Mouse (Mus musculus) midbrain, embryonic 13.5 days (tissue): Measurements from ENCODE around the gene Rnaseh2a. TPM values are rescaled to one million over a fixed set of nuclear protein-coding genes. Genes with fewer than 3 reads are reported as not detected.

Source experiments
- ATAC-seq: fragments of 200-750 bp; cut with Nextera tagmentation; 2 replicates; pipeline ENCODE4 v1.8.0; 2017; ENCODE audit warnings: mild to moderate bottlenecking, moderate TSS enrichment, moderate library complexity
- H3K27ac ChIP-seq: fragments of 300-500 bp; sonication (generic); 2 replicates; pipeline ENCODE4 v1.5.1; 2015; ENCODE audit warnings: inconsistent platforms, mild to moderate bottlenecking, moderate library complexity
- H3K27me3 ChIP-seq: fragments of 300-500 bp; sonication (generic); 2 replicates; pipeline ENCODE4 v1.6.1; 2015; ENCODE audit warnings: mild to moderate bottlenecking, inconsistent platforms
- H3K36me3 ChIP-seq: fragments of 300-500 bp; sonication (generic); 2 replicates; pipeline ENCODE4 v1.6.1; 2015; ENCODE audit warnings: mild to moderate bottlenecking, inconsistent platforms
- H3K4me1 ChIP-seq: fragments of 300-500 bp; sonication (generic); replicated peaks from 2 replicates; pipeline ENCODE4 v1.6.1; 2015; ENCODE audit warnings: inconsistent platforms
- H3K4me2 ChIP-seq: fragments of 300-500 bp; sonication (generic); replicated peaks from 2 replicates; pipeline ENCODE4 v1.6.1; 2015; ENCODE audit warnings: moderate library complexity, mild to moderate bottlenecking, inconsistent platforms
- H3K4me3 ChIP-seq: fragments of 300-500 bp; sonication (generic); replicated peaks from 2 replicates; pipeline ENCODE4 v1.5.1; 2015; ENCODE audit warnings: mild to moderate bottlenecking, inconsistent platforms
- H3K9ac ChIP-seq: fragments of 300-500 bp; sonication (generic); replicated peaks from 2 replicates; pipeline ENCODE4 v1.6.1; 2015; ENCODE audit warnings: mild to moderate bottlenecking, inconsistent platforms
- H3K9me3 ChIP-seq: fragments of 300-500 bp; sonication (generic); 2 replicates; pipeline ENCODE4 v1.6.1; 2016; ENCODE audit warnings: mild to moderate bottlenecking, inconsistent platforms
- WGBS: fragments of 180-500 bp; shearing (Covaris S2); methylation state at CpG from one replicate; pipeline ENCODE4 v1.1.7; 2015; 5-methylcytosine and 5-hydroxymethylcytosine counted together
- polyA plus RNA-seq: library from polyadenylated mRNA; unstranded; fragments of >200 nt; fragmentation: Nextera tagmentation; extraction: Ambion mirVana; gene quantifications from 2 replicates; pipeline ENCODE4 v1.2.1, GENCODE M21; 2015

The Rnaseh2a gene
- polyA plus RNA-seq, 1 experiment from 2014 or later = 66.5 TPM

- peaks cover 21% of the 10 kb centered on the region for H3K36me3 ChIP-seq
- ATAC-seq = peak; percentile 59
- 14% methylated on average over 23 of the region's 23 CpGs for WGBS
Observed at GRCm38 (mm10) chr8:84936041-84936961, 33.3 kb downstream of the Rnaseh2a start.

GRCm38 (mm10) chr8:84935489-84935888 is 34.1 kb downstream of the Rnaseh2a start:
- Histone ChIP-seq H3K4me3 (peak overlapping the region; percentile 89), H3K27me3 (peaks cover 31% of the 10 kb centered on the region), H3K4me2 (peak overlapping the region; percentile 73), H3K4me1 (peaks cover 38% of the 10 kb centered on the region), H3K9me3 (no peaks in the 10 kb centered on the region), H3K9ac (peak overlapping the region; percentile 98), H3K36me3 (peaks cover 26% of the 10 kb centered on the region), H3K27ac (peak overlapping the region; percentile 97)
- peak; percentile 21 for ATAC-seq
- 4% methylated on average over 14 of the region's 14 CpGs for WGBS

More at GRCm38 (mm10) chr8:84936041-84936961, 33.3 kb downstream of the Rnaseh2a start:
- peak overlapping the region; percentile 73 for H3K4me2 ChIP-seq
- H3K9ac ChIP-seq = peak overlapping the region; percentile 98
- H3K4me1 ChIP-seq = peaks cover 38% of the 10 kb centered on the region
- H3K9me3 ChIP-seq = no peaks in the 10 kb centered on the region
- peak overlapping the region; percentile 97 for H3K27ac ChIP-seq
- peaks cover 26% of the 10 kb centered on the region for H3K27me3 ChIP-seq
- peak overlapping the region; percentile 89 for H3K4me3 ChIP-seq

- Histone ChIP-seq H3K27me3 (peaks cover 37% of the 10 kb centered on the region), H3K4me2 (peak overlapping the region; percentile 73), H3K9me3 (no peaks in the 10 kb centered on the region), H3K36me3 (peaks cover 32% of the 10 kb centered on the region), H3K9ac (peak overlapping the region; percentile 98), H3K27ac (peak overlapping the region; percentile 97), H3K4me3 (peak overlapping the region; percentile 89), H3K4me1 (peaks cover 38% of the 10 kb centered on the region)
- ATAC-seq = peak; percentile 82
- WGBS = 1% methylated on average over 15 of the region's 15 CpGs
Observed at GRCm38 (mm10) chr8:84934860-84935259, 34.7 kb downstream of the Rnaseh2a start.

DNA sequence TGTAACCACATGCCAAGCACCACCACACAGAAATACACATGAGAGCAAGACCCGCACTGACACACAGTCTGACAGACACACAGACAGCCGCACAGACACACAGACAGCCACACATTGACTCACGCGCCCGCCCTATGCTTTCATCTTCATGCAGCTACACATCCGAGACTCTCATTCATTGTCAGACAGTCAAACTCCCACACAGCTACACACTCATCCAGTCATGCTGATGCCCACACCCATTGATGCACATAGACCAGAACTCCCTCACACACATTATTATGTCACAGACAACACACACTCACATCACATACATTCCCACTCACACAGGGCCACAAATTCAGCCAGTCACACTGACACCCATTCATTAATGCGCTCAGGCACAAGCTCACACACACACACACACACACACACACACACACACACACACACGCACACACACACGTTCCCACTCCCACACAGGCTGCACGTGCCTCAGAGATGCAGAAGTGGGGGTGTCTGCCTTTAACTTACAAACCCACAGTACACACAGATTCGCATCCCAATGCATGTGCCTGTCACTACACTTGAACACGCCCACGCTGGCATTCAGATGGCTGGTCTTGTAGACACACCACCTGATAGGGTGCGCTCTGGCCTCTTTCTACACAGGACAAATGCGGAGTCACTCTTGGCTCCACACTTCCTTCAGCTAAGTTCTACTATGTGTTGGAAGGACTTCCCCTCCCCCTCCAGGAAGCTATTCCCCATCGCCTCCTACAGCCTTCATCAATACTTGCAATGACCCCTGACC is 35.6 kb downstream of the Rnaseh2a start:
- ATAC-seq = no peak
- peaks cover 32% of the 10 kb centered on the region for H3K36me3 ChIP-seq
- H3K4me1 ChIP-seq = peaks cover 44% of the 10 kb centered on the region
- H3K9me3 ChIP-seq = no peaks in the 10 kb centered on the region
- 83% methylated on average over 16 of the region's 16 CpGs for WGBS
- peak overlapping the region; percentile 73 for H3K4me2 ChIP-seq
- H3K4me3 ChIP-seq = peak overlapping the region; percentile 89
- peaks cover 44% of the 10 kb centered on the region for H3K27me3 ChIP-seq
- H3K9ac ChIP-seq = no peak overlapping the region; the same call in 1 of the 2 replicates
- peak overlapping the region; percentile 97; the same call in 1 of the 2 replicates for H3K27ac ChIP-seq

DNA sequence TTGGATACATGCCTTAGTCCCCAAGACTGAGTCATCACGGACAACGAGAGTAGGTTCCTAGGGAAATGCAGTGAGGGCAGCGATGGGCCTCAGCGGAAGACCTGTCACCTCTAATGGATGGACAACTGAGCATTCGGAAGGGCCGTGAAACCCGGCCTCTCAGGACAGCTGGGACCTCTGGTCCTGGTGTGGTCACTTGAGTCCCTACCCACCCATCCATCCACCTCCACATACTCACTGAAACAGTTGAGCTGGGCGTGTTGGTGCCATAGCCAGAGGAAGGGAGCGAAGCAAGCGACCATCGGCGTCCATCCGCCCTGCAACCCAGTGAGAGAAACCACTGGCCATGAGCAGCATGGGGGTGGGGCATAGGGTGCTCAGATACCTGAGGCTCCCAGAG is 39.0 kb downstream of the Rnaseh2a start:
- Histone ChIP-seq H3K36me3 (peaks cover 56% of the 10 kb centered on the region), H3K9ac (no peak overlapping the region), H3K4me2 (no peak overlapping the region), H3K4me1 (peaks cover 35% of the 10 kb centered on the region), H3K9me3 (no peaks in the 10 kb centered on the region), H3K4me3 (no peak overlapping the region), H3K27ac (no peak overlapping the region), H3K27me3 (peaks cover 41% of the 10 kb centered on the region)
- ATAC-seq = no peak
- WGBS = 93% methylated on average over 13 of the region's 13 CpGs

- WGBS = 2% methylated on average over 47 of the region's 52 CpGs
- Histone ChIP-seq H3K9ac (peak overlapping the region; percentile 53; the same call in 1 of the 2 replicates), H3K27ac (no peak overlapping the region), H3K4me2 (peak overlapping the region; percentile 58), H3K9me3 (no peaks in the 10 kb centered on the region), H3K4me3 (peak overlapping the region; percentile 32), H3K27me3 (peaks cover 34% of the 10 kb centered on the region), H3K4me1 (peaks cover 16% of the 10 kb centered on the region), H3K36me3 (peaks cover 71% of the 10 kb centered on the region)
- ATAC-seq = peak; percentile 85
Observed at GRCm38 (mm10) chr8:84928456-84929306, 40.9 kb downstream of the Rnaseh2a start.

DNA sequence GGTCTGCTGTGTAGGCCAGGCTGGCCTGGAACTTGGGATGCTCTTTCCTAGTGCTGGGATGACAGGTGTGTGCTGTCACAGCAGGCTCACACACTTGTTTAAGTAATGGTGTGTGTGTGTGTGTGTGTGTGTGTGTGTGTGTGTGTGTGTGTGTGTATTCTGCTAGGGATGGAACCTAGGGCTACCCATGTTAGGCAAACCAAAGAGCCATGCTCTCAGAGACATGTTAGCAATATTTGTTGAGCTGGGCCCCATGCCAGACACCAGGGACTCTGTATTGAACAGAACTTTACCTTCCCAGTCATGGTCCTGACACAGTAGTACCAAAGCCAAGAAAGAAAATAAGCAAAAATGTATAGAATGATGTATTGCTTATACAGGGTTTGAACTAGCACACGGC is 42.1 kb downstream of the Rnaseh2a start:
- no peak for ATAC-seq
- peaks cover 34% of the 10 kb centered on the region for H3K27me3 ChIP-seq
- peaks cover 74% of the 10 kb centered on the region for H3K36me3 ChIP-seq
- no peak overlapping the region for H3K4me3 ChIP-seq
- no peak overlapping the region for H3K27ac ChIP-seq
- no peak overlapping the region for H3K4me2 ChIP-seq
- 83% methylated on average over 1 of the region's 1 CpGs for WGBS
- H3K4me1 ChIP-seq = peaks cover 14% of the 10 kb centered on the region
- no peak overlapping the region for H3K9ac ChIP-seq
- no peaks in the 10 kb centered on the region for H3K9me3 ChIP-seq

DNA sequence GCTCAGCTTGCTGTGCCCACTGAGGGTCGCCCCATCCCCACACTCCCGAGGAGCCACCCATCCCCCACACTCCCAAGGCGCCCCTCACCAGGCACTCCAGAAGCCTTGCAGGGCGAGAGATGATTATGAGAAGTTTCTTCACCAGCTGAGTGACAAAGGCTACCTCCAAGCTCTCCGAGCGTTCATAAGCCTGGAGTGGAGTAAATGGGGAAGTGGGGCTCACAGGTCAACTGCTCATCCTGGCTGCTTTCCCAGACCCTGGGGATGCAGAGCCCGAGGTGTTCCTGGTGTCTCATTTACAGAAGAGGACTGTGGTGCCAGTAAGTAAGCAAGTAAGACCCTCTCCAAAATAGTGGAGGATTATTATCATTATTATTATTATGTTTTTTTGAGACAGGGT is 44.0 kb downstream of the Rnaseh2a start:
- Histone ChIP-seq H3K9ac (no peak overlapping the region), H3K4me2 (no peak overlapping the region), H3K9me3 (no peaks in the 10 kb centered on the region), H3K4me3 (no peak overlapping the region), H3K27me3 (peaks cover 32% of the 10 kb centered on the region), H3K36me3 (peaks cover 77% of the 10 kb centered on the region), H3K27ac (no peak overlapping the region), H3K4me1 (peaks cover 14% of the 10 kb centered on the region)
- no peak for ATAC-seq
- 75% methylated on average over 7 of the region's 7 CpGs for WGBS

GRCm38 (mm10) chr8:84921596-84921995 is 48.0 kb downstream of the Rnaseh2a start:
- Histone ChIP-seq H3K4me1 (no peaks in the 10 kb centered on the region; the same call in 1 of the 2 replicates), H3K36me3 (peaks cover 93% of the 10 kb centered on the region), H3K9ac (no peak overlapping the region), H3K27ac (no peak overlapping the region), H3K27me3 (peaks cover 40% of the 10 kb centered on the region), H3K4me2 (no peak overlapping the region), H3K4me3 (no peak overlapping the region), H3K9me3 (no peaks in the 10 kb centered on the region)
- ATAC-seq = no peak
- WGBS = 87% methylated on average over 2 of the region's 2 CpGs

- no peak overlapping the region for H3K4me2 ChIP-seq
- H3K4me1 ChIP-seq = no peaks in the 10 kb centered on the region; the same call in 1 of the 2 replicates
- WGBS = 91% methylated on average over 15 of the region's 15 CpGs
- H3K4me3 ChIP-seq = no peak overlapping the region
- H3K9me3 ChIP-seq = no peaks in the 10 kb centered on the region
- no peak overlapping the region for H3K9ac ChIP-seq
- ATAC-seq = no peak
- no peak overlapping the region for H3K27ac ChIP-seq
- H3K27me3 ChIP-seq = peaks cover 70% of the 10 kb centered on the region
- peaks cover 95% of the 10 kb centered on the region for H3K36me3 ChIP-seq
Observed at GRCm38 (mm10) chr8:84918646-84919045, 50.9 kb downstream of the Rnaseh2a start.

DNA sequence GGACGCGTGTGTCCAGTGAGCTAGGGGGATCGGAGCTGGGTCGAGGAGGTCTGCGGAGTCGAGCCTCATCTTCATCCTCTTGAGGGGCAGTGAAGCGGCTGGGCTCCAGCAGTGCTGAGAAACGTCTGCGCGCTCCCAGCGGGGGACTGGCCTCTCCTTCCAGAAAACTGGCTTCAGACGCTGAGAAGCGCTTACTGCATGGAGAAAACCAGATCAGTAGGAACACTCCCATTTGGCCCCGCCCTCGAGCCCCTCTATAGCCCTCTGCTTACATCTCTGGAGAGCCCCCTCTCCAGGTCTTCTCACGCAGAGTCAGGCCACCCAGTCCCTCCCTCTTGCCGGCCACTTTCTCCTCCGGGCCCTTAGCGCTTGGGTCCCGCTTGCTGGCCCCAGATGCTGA is 51.8 kb downstream of the Rnaseh2a start:
- H3K4me1 ChIP-seq = peaks cover 8% of the 10 kb centered on the region
- H3K27me3 ChIP-seq = peaks cover 78% of the 10 kb centered on the region
- H3K4me2 ChIP-seq = no peak overlapping the region
- H3K9ac ChIP-seq = no peak overlapping the region
- H3K27ac ChIP-seq = no peak overlapping the region
- peaks cover 95% of the 10 kb centered on the region for H3K36me3 ChIP-seq
- H3K4me3 ChIP-seq = no peak overlapping the region
- no peak for ATAC-seq
- 25% methylated on average over 20 of the region's 20 CpGs for WGBS
- H3K9me3 ChIP-seq = no peaks in the 10 kb centered on the region
